Mouse (Mus musculus): ENCODE data around the gene Cyp4f17.

- no peak for TF ChIP-seq POLR2A (IDR thresholded peaks at IDR 0.05; ENCODE audit: insufficient read depth, low read length)
- TF ChIP-seq EP300 (IDR thresholded peaks at IDR 0.05; ENCODE audit: insufficient read depth, low read depth, low read length), result no peak
These were observed 27.1 kb upstream of the Cyp4f17 start for GRCm38 (mm10) chr17:32478727-32479126.

Measured in ES-Bruce4 (cell line).